Mouse (Mus musculus) spleen, postnatal 10 days (tissue): ENCODE results near the gene Enpp7.

Experiments used
- DNase-seq, 2 experiments: peaks; one replicate each; pipeline ENCODE4 v3.0.0; 2021 to 2022; ENCODE audit warnings: low spot score in 2 of 2

The Enpp7 gene

GRCm38 (mm10) chr11:118987999-118988398 lies at the start of gene Enpp7:
Gene Enpp7 (plus strand): TSS chr11:118988188.
- no peak for DNase-seq

- no peak for DNase-seq
Observed at GRCm38 (mm10) chr11:118939731-118940130, 48.3 kb upstream of the Enpp7 start.

GRCm38 (mm10) chr11:118940539-118940938 lies 47.4 kb upstream of the Enpp7 start:
- no peak for DNase-seq

GRCm38 (mm10) chr11:118941268-118941667 lies 46.7 kb upstream of the Enpp7 start:
- DNase-seq: no peak

DNA sequence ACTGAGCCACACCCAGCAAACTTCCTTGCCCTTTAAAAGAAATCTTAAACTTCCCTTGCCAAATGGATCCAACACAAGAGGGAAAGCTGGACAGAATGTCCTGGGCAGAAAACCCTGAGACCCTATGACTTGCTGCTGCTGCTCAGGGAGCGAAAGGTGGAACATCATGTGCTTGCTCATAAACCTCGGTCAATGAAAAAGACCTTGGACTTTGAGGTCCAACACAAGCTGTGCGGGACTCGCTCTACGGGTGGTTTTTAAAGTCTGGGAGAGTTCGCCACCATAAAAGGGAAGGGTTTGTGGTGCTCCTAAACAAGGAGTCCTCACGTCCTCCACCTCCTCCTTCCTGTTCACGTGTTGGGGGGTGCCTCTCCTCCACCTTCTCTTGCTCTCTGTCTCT lies 42.1 kb upstream of the Enpp7 start:
- DNase-seq: no peak

GRCm38 (mm10) chr11:118955016-118955415 lies 33.0 kb upstream of the Enpp7 start:
- DNase-seq: no peak

DNA sequence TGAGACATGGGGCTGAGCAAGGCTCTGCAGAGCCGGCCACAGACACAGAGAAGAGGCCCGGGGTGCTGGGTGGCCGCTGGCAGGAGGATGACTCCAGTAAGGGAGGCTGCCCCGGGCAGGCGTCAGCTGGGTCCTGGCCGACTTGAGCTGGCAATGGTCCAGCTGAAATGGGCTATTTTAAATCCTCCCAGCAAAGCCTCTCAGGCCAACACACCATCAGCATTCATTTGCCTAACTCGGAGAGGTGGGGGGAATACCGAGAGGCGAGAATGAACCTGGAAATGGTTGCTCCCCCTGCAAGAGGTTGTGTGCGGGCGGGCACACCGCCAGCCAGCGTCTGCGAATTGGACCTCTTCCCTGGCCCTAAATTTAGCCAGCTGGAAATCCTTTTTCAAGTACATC lies 30.9 kb upstream of the Enpp7 start:
- no peak for DNase-seq

DNA sequence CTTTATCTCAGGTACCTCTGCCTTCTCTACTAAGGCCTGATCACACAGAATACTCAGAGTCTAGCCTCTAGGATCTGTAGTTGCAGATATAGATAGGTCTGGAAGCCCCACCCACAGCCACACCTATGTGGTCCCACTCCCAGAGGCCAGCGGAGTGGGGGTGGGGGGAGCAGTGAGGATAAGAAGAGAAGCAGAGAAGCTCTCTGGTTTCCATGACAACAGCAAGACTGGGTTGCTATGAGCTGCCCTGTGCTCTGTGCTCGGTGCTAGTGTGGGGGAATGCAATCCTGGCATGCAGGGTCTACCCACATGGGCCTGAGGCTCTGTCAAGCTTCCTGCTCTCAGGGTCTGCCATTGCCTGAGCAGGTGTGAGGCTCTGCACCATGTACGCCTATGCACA lies 27.3 kb upstream of the Enpp7 start:
- no peak for DNase-seq

GRCm38 (mm10) chr11:118962478-118962877 lies 25.5 kb upstream of the Enpp7 start:
- no peak for DNase-seq

- no peak for DNase-seq
Observed at GRCm38 (mm10) chr11:118963926-118964325, 24.1 kb upstream of the Enpp7 start.

GRCm38 (mm10) chr11:118965078-118965477 lies 22.9 kb upstream of the Enpp7 start:
- no peak for DNase-seq

DNA sequence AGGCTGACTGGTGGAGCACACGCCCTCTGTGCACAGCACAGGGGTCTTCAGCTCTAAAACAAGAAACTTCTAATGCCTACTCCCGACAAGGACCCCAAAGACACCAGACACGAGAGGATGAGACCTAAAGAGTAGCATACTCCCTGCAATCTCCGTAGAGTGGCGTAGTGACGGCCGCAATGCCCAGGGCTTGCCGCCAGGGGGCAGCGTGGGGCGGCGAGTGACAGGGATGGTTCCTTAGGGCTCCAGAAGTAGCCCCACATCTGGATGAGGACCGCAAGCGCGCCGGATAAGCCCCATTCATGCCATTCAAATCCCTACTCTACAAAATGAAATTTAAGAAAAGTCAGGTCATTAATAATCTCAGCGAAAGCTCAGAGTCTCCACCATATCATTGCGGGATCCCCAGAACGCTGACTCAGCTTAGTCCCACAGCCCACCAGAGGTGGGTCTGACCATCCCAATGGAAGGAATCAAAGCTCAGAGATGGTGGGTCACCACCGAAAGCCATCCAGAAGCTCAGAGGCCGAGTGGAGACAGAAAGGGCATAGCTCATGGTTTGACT lies 16.4 kb upstream of the Enpp7 start:
- DNase-seq: peak; percentile 42 to 55

DNA sequence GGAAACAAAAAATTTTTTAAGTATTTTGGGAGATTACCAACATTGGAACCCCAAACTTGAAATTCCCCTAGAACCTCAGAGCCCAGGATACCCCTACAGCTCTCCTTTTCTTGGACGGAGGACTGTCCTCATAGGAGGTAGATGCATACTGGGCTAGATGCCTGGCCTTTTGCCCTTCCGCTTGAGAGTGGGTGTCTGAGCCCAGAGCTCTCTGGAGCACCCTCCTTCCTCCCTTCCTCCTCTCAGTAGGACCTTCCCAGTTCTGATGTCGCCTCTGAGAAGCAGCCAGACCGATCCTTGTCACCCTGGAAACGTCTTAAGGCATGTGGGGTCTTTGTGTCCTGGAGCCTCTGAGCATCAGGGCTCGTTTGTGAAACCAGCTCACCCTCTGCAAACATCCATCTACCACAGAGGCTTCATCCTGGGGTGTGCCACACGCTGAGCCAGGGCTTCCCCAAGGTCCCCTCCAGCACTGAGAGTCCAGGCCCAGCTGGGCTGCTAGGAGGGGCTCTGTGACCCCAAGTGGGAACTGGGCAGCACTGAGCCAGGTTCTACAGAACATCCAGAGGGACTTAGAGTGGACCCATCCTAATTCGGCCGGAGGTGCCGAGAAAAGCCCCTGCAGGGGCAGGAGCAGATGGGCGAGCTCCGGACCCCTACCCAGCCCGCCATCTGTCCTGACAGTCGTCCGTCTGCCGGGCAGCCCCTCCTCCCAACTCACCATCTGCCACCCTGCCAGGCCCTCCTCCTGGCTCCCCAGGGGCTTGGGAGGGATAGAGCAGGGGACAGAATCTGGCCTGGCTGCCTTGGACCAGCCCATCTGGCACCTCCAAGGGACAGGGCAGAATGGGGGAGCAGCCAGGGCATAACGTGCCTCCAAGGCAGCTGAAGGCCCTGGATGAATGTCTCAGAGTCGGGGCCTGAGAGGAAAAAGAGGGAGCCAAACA lies 15.3 kb upstream of the Enpp7 start:
- no peak for DNase-seq

GRCm38 (mm10) chr11:118974340-118974739 lies 13.6 kb upstream of the Enpp7 start:
- DNase-seq: no peak

- DNase-seq: peak; percentile 49 to 67
Observed at GRCm38 (mm10) chr11:118975427-118975826, 12.6 kb upstream of the Enpp7 start.

GRCm38 (mm10) chr11:118975917-118976316 lies 12.1 kb upstream of the Enpp7 start:
- no peak for DNase-seq

DNA sequence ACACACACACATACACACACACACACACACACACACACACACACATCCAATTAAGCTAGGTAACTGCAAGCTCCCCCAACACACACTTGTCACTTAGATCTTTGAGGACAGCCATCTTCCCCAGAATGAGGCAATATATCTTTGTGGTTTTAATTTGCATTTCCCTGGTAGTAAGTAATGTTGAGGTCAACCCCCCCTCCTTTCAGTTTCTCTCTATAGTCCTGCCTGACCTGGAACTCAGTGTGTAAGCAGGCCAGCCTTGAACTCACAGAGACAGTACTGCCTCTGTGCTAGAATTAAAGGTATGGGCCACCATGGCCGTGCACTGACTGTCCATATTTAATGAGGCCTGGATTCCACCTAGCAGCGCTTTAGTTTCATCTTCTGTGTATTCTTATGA lies 7.6 kb upstream of the Enpp7 start:
- no peak for DNase-seq

- DNase-seq: peak in 1 of 2 experiments; percentile 46
Observed at GRCm38 (mm10) chr11:118981012-118981776, 6.8 kb upstream of the Enpp7 start.

DNA sequence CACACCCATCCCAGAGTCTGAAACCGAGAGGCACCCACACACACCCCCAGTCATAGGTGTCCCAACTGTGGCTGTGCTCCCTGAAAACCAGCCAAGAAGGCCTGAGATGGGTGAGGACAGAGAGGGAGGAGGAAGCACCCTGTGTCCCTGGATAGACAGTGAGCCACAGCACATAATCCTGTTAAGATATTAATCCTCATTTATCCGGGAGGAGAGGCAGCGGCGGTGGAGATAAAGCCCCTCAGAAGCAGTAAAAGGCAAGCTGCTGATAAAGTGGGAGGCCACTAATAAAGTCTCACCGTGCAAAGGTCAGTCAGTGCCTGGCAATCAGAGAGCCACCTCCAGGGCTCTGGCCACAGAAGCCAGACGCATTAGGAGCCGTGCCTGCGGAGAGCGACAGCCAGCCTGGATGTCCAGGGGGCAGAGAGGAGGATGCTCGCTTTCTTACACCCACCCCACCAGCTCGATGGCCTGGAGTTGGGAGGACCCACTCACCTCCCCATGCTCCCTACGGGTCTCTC lies 5.3 kb upstream of the Enpp7 start:
- DNase-seq: no peak

GRCm38 (mm10) chr11:118985571-118985970 lies 2.4 kb upstream of the Enpp7 start:
- no peak for DNase-seq

GRCm38 (mm10) chr11:118992781-118993180 lies 4.8 kb downstream of the Enpp7 start:
- DNase-seq: peak in 1 of 2 experiments; percentile 54

- no peak for DNase-seq
Observed at GRCm38 (mm10) chr11:118995448-118995847, 7.5 kb downstream of the Enpp7 start.
